Mouse (Mus musculus) olfactory bulb, adult 2 months (tissue): ENCODE results near the gene Surf1.

Experiments used
- CTCF ChIP-seq: fragments of 200-500 bp; IDR thresholded peaks from 2 replicates; pipeline ENCODE4 v1.5.1; 2012; ENCODE audit warnings: low read depth, mild to moderate bottlenecking, low read length, moderate library complexity; ENCODE audit not compliant: insufficient read depth
- POLR2A ChIP-seq: fragments of 200-500 bp; IDR thresholded peaks from 2 replicates; pipeline ENCODE4 v1.6.1; 2012; ENCODE audit warnings: mild to moderate bottlenecking, low read depth, low read length, moderate library complexity; ENCODE audit not compliant: insufficient read depth

GRCm38 (mm10) chr2:26921784-26922183, 5.5 kb upstream of the Surf1 start:
- TF ChIP-seq POLR2A (no peak), CTCF (no peak)
